Mouse (Mus musculus) testis, postnatal 14 days (tissue): ENCODE results near the gene Src.

Experiments used
- DNase-seq: peaks from one replicate; pipeline ENCODE4 v3.0.0; 2021; ENCODE audit warnings: low spot score

Src gene

DNA sequence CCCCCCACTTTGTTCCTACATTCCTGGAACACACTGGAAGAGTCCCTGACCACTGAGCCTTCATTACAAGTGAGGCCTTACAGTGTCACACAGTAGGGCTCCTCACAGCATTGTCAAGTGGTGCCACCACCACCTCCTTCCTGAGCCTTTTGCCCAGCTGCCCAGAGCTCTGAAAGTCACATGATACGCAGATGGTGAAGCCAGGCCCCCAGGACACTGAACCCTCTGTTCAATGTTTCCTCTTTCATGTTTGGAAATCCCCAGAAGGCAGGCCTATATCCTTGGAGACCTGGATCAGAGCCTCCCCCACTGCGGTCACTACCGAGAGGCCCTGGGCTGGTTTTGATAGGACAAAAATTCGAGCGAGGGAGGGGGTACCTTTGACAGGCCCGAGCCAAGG lies 1.0 kb upstream of the Src start:
- no peak for DNase-seq

- DNase-seq = no peak
Observed at GRCm38 (mm10) chr2:157418609-157419071, 396 bp downstream of the Src start.

DNA sequence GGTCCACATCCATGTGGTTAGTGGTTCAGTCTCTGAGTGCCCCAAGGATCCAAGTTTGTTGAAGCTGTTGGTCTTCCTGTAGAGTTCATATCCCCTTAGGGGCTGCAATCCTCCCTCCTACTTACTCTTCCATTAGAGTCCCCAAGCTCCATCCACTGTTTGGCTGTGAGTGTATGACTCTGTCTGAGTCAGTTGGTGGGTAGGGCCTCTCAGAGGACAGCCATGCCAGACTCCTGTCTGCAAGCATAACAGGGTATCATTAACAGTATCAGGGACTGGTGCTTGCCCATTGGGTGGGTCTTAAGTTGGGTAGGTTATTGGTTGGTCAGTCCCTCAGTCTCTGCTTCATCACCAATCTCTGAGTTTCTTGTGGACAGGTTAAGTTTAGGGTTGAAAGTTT lies 1.3 kb downstream of the Src start:
- DNase-seq = no peak

GRCm38 (mm10) chr2:157420404-157420803 lies 2.2 kb downstream of the Src start:
- DNase-seq = no peak

DNA sequence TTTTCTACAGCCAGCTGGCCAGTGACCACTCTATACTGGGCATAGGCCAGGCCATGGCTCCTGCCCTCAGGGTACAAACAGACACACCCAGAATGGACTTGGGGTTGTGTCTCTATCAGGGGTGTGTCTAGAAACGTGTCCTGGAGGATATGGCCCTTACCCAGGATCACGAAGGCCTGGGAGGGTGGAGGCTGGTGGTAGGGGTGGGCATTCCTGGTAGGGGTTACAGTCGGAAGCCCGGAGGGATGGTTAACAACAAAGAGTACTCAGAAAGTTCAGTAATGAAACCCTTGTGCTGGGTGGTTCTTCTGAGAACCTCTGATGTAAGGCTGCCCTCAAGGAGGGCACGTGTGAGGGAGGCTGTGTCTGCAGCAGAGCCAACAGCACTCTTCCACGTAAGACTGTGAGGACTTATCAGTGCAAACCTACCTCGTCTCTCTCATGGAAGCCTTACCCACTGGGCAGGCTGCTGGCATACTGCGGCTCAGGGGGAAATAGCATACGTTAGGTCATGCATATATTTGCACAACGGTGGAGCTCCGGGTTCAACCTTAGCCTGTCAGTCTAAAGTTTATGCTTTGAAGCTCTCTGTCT lies 3.9 kb downstream of the Src start:
- DNase-seq = no peak

- DNase-seq = no peak
Observed at GRCm38 (mm10) chr2:157422854-157423705, 4.8 kb downstream of the Src start.

GRCm38 (mm10) chr2:157423706-157424125 lies 5.5 kb downstream of the Src start:
- DNase-seq = peak; percentile 76

DNA sequence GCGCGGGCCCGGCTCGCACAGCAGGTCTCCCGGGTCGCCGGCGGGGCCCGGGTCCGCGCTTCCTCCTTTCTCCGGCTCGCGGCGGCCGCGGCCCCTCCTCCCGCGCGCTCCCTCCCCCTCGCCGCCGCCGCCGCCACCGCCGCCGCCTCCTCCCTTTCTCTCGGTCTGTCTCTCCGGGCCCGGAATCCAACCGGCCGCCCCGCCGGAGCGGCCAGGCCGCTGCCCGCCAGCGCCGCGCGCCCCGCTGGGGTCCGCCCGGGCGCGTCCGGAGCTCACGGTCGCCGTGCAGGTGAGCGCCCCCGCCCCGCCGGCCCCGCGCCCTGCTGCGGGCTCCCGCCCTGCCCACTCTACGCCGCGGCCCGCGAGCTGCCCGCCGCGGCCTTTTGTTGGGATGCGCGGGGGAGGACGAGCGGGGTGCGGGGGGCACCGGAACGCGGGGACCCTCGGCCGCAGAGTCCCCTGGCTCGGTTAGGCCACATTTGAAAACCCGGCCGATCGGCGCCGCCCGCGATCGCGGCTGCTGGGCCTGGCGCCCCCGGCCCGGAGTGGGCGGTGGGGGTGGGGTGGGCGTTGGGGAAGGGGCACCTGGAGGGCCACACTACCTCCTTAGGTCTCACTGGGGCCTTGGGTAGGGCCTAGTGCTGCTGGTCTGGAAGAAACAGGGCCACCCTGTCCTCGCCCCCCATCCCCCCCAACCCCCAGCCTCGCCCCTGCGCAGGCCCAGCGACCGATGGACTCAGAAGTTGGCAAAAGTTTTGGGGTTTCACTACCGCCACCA lies 6.1 kb downstream of the Src start:
- no peak for DNase-seq

- no peak for DNase-seq
Observed at GRCm38 (mm10) chr2:157424904-157425642, 6.8 kb downstream of the Src start.

GRCm38 (mm10) chr2:157425643-157425988 lies 7.4 kb downstream of the Src start:
- DNase-seq = no peak

DNA sequence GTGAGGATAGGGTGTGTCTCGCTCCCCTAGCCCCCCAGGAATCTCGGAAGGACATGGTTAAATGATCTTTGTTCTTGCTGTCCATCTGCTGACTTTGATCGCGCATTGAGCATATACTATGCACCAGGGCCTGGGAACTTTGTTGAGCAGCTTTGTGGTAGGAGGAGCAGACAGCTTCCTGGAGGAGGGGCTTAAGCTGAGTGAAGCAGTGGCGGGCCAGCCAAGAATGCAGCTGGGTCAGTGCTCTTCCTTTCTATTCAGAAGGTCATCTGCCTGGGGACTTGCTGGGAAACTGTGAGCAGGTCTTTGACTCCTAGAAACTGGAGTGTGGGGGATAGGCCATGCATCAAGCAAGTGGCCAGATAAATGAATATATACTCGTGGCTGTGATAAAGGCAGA lies 7.9 kb downstream of the Src start:
- no peak for DNase-seq

DNA sequence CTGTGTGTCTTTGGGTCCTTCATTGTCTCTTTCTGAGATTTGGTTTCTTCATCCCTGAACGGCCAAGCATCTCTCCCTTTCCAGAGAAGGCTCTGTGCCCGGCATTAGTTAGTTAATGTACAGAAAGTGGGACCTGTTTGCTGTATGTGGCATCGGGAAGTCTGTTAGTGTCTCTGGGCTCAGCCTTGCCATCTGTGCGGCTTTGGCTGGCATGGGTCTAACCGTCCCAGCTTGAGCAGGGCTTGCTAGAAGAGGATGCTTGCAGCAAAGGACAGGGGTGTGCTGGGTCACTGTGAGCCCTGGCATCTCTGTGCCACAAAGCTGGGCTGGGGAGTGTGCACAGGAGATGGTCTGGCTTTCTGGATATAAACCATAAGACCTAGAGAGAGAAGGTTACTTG lies 8.9 kb downstream of the Src start:
- DNase-seq = no peak

- no peak for DNase-seq
Observed at GRCm38 (mm10) chr2:157428351-157429139, 10.3 kb downstream of the Src start.

- DNase-seq = no peak
Observed at GRCm38 (mm10) chr2:157429735-157430134, 11.5 kb downstream of the Src start.

DNA sequence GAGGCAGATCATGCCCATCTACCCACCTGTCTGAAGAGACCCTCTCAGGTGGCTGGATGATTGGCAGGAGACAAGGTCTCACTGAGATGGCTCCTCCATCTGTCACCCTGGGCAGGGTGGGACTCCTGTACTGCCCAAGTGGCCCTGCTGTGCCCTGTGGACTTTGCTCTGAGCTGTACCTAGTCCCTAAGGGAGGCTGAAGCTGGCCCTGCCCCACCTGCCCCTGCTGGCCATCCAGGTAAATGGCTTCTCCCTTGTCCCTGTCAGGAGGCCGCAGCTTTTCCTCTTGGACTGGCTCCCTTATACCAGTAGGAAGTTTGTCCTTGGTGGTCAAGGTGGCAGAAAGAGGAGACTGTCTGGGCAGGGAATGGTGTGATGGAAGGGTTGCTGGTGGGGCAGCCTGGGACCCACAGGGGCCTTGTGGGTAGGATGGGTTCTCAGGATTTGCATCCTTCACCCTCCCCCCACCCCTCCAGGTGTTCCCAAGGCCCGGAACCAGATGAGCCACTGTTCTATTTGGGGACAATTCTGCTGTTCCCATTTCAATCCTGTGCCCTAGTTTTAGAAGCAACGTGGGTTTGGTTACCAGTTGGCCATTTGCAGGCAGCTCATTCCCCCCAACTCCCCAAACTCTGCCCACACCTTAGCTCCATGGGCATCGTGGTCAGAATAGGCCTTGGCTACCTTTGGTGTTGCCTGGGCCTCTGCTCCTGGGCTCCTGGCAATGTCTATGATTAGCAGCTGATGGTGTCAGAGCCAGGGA lies 12.6 kb downstream of the Src start:
- DNase-seq = no peak

DNA sequence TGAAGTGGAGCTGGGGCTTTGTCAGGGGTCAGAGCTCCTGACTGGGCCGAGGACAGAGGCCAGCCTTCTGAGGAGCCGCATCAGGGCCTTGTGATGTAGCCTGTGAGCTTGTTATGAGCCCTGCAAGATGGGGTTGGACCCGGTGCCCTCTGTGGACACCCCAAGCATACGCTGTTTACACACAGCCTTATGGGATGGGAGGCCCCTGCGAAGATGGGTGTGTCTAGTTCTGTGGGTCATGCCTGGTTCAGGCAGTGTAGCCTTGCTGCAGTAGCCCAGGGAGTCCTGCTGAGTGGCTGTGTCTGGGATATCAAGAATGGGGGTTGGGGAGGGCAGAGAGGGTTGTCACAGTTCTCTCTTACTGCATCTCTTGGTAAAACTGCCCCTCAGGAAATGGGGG lies 13.7 kb downstream of the Src start:
- DNase-seq = no peak

DNA sequence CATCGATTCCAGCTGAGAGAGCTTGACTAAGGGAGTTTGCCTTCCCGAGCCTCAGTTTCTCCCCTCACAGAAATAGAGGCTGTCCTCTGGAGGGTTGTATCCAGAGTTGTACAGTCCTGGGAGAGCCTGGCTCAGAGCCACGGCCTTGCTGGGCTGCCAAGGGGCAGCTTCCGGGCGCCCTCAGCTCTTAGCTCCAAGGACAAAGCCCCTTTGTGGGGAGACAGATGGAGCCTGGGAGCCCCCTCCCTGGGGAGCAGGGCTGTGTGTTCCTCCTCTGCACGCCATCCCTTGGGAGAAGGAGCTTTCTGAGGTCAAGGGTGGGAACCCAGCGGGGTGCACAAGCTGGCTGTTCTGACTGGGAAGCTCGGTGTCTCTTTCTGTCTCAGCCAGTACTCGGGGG lies 14.2 kb downstream of the Src start:
- no peak for DNase-seq

DNA sequence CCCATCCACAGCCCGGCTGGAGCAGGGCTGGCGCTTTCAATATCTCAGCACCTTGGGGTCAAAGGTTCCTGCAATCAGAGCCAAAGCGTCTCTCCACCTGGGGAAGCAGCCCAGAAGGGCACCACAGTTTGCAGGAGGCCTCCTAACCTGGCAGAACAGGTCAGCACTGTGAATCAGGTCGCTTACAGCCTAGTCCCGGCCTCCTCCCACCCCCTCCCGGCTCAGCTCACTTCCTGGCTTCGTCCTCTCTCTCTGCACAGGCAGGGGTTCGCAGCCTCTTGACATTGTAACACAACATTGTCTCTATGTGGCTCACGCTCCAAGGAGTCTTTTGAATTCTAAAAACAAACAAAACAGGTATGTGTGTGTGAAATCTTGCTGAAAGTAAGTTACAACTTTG lies 15.8 kb downstream of the Src start:
- peak; percentile 79 for DNase-seq

DNA sequence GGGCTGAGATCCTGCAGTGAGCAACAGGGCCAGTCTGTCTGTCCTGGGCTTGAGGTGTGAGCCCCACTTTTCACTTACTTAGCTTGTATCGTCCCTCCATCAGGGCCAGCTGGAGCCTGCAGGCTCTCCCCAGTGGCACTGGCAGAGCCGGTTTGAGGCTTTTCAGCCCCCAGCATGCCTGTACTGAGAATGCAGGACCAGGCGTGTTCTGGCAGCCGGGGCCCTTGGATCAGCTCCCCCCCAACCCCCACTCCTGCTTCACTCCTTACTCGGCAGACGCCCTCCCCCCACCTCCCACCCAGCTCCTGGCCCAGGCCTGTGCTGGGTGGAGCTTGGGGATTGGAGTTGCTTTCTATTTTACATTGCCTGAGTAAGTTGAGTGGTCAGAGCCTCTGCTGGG lies 16.3 kb downstream of the Src start:
- DNase-seq = peak; percentile 69

DNA sequence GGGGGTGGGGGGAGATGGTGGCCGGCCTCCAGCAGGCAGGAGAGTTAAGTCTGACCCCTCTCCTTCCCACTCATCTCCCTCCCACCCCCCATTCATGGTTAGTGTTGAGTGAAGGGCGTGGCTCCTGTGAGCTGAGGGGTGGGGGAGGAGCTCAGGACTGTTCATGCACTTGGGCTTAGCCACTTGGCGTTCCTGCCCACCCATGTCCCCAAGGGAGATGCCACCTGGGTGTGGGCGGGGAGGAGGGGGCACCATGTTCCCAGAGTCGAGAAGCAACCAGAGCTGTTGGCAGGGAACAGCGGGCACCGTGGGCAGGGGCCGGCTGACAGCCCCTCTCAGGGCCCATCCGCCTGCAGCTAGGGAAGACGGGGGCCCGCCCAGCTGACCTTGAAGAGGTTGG lies 18.3 kb downstream of the Src start:
- no peak for DNase-seq

GRCm38 (mm10) chr2:157437123-157437522 lies 18.9 kb downstream of the Src start:
- DNase-seq = no peak
